Comparison of ENCODE assay signal across 9 mouse cellular contexts in genomic region chr3:93360045-93360444, GRCm38 (mm10). TPM values are rescaled to one million over a fixed set of nuclear protein-coding genes. Genes with fewer than 3 reads are reported as not detected.
DNase-seq lines count a peak whose midpoint lies in the region; ATAC-seq and TF ChIP-seq lines count a peak whose summit lies in the region.
"Had no signal": no experiment of that assay in that cellular context is flagged by ENCODE, and none has a peak within 500 bp of the region (broad histone marks: within the 10 kb centered on the region; RNA-seq: fewer than 3 reads in every experiment).

No protein-coding gene starts in this region.

- 15% methylated on average over 7 of the region's 7 CpGs for WGBS in midbrain, embryonic 10.5 days
- WGBS in midbrain, embryonic 16.5 days = 18% methylated on average over 7 of the region's 7 CpGs
- 16% methylated on average over 7 of the region's 7 CpGs for WGBS in lung, adult 2 months

- TF ChIP-seq POLR2A in lung, adult 2 months (IDR thresholded peaks at IDR 0.05; ENCODE audit: borderline replicate concordance, extremely low read depth, low read depth, low read length) = no peak

- ATAC-seq in midbrain, embryonic 16.5 days = no peak
- peak; percentile 84 for ATAC-seq in frontal cortex, adult (ENCODE audit: low TSS enrichment)
- ATAC-seq in activated CD4-positive, CD25-positive, alpha-beta regulatory T cell, adult 4 months = no peak

- H3K9me3 ChIP-seq in midbrain, embryonic 10.5 days (replicated peaks) = no peaks in the 10 kb centered on the region
- no peaks in the 10 kb centered on the region for H3K9me3 ChIP-seq in midbrain, embryonic 16.5 days (replicated peaks; ENCODE audit: control insufficient read depth, low read length, poor library complexity, severe bottlenecking)
- H3K9me3 ChIP-seq: heart, embryonic 13.5 days had no signal

- H3K27ac ChIP-seq in midbrain, embryonic 10.5 days (replicated peaks) = no peak overlapping the region
- H3K27ac ChIP-seq in midbrain, embryonic 16.5 days (ENCODE audit: low read length) = no peak overlapping the region
- H3K27ac ChIP-seq: heart, embryonic 13.5 days had no signal

- peak; percentile 56 for TF ChIP-seq CTCF in lung, adult 2 months (IDR thresholded peaks at IDR 0.05; ENCODE audit: insufficient read depth, low read length)

- 0 out of 2 replicates have a peak, but pooled peaks cover 4% of the 10 kb centered on the region for H3K27me3 ChIP-seq in midbrain, embryonic 10.5 days (ENCODE audit: low read depth, poor library complexity, severe bottlenecking)
- H3K27me3 ChIP-seq in midbrain, embryonic 16.5 days (ENCODE audit: control insufficient read depth, insufficient read depth, low read depth, low read length) = no peaks in the 10 kb centered on the region

- no peak overlapping the region for H3K4me2 ChIP-seq in midbrain, embryonic 16.5 days (ENCODE audit: low read length)
- H3K4me2 ChIP-seq: heart, embryonic 13.5 days had no signal

- H3K4me1 ChIP-seq in midbrain, embryonic 10.5 days = peaks cover 10% of the 10 kb centered on the region
- peaks cover 3% of the 10 kb centered on the region; the same call in 1 of the 2 replicates for H3K4me1 ChIP-seq in midbrain, embryonic 16.5 days (ENCODE audit: control insufficient read depth, insufficient read depth, low read length)
- no peaks in the 10 kb centered on the region for H3K4me1 ChIP-seq in lung, adult 2 months (ENCODE audit: control insufficient read depth, insufficient read depth, low read length)

- no peak overlapping the region for H3K4me3 ChIP-seq in midbrain, embryonic 10.5 days
- H3K4me3 ChIP-seq in midbrain, embryonic 16.5 days (ENCODE audit: low read depth, low read length) = no peak overlapping the region
- no peak overlapping the region for H3K4me3 ChIP-seq in lung, adult 2 months (replicated peaks; ENCODE audit: extremely low read depth, low read depth, low read length)
- H3K4me3 ChIP-seq: heart, embryonic 13.5 days had no signal

- DNase-seq in midbrain, embryonic 10.5 days (ENCODE audit: low spot score) = peak; percentile 64
- DNase-seq in adrenal gland, postnatal 10 days = peak; percentile 80
- peak; percentile 73 for DNase-seq in kidney, postnatal 10 days
- DNase-seq in lung, adult 2 months = peak; percentile 54
- peak; percentile 79 for DNase-seq in right cerebral cortex, postnatal 14 days

- H3K9ac ChIP-seq in midbrain, embryonic 16.5 days (ENCODE audit: low read depth, low read length) = no peak overlapping the region
- H3K9ac ChIP-seq: heart, embryonic 13.5 days had no signal

- H3K36me3 ChIP-seq in midbrain, embryonic 10.5 days = no peaks in the 10 kb centered on the region
- no peaks in the 10 kb centered on the region for H3K36me3 ChIP-seq in midbrain, embryonic 16.5 days (ENCODE audit: control insufficient read depth, insufficient read depth, low read length)
- H3K36me3 ChIP-seq: heart, embryonic 13.5 days had no signal

RNA-seq across cellular contexts. Expression of gene Rptn, which starts 33.5 kb away (rescaled TPM):
- polyA plus RNA-seq in midbrain, embryonic 10.5 days (2016; fragmentation: Nextera tagmentation; extraction: Ambion mirVana) = not detected in 2 replicates
- polyA plus RNA-seq in midbrain, embryonic 16.5 days (2015; fragmentation: Nextera tagmentation; extraction: Ambion mirVana) = not detected in 2 replicates
- total RNA-seq in adrenal gland, postnatal 10 days (2021) = not detected
- polyA plus RNA-seq in lung, adult 2 months (2012; rRNA removed) = 0.16 and 42.1 TPM in 2 replicates
- polyA plus RNA-seq in activated CD4-positive, CD25-positive, alpha-beta regulatory T cell, adult 4 months (2017; shearing (Covaris generic)) = under 1 TPM in 1 of 2 experiments, not detected in 1; 0.11 TPM
- polyA plus RNA-seq: heart, embryonic 13.5 days had no signal

RNA-seq across cellular contexts. Expression of gene Hrnr, which starts 40.5 kb away (rescaled TPM):
- polyA plus RNA-seq in midbrain, embryonic 10.5 days (2016; fragmentation: Nextera tagmentation; extraction: Ambion mirVana) = not detected in 2 replicates
- not detected in 2 replicates for polyA plus RNA-seq in midbrain, embryonic 16.5 days (2015; fragmentation: Nextera tagmentation; extraction: Ambion mirVana)
- not detected for total RNA-seq in adrenal gland, postnatal 10 days (2021)
- polyA plus RNA-seq in lung, adult 2 months (2012; rRNA removed) = 3.0 TPM in 1 of 2 replicates, not detected in the other
- not detected for polyA plus RNA-seq in activated CD4-positive, CD25-positive, alpha-beta regulatory T cell, adult 4 months (2017; shearing (Covaris generic))
- polyA plus RNA-seq: heart, embryonic 13.5 days had no signal
